Mouse (Mus musculus) embryonic facial prominence, embryonic 14.5 days (tissue): ENCODE data around the gene Pou2f2. TPM values are rescaled to one million over a fixed set of nuclear protein-coding genes. Genes with fewer than 3 reads are reported as not detected.

Source experiments
- ATAC-seq: fragments of 200-750 bp; cut with Nextera tagmentation; 2 replicates; pipeline ENCODE4 v1.8.0; 2017; ENCODE audit warnings: low read depth, moderate number of reproducible peaks, moderate TSS enrichment
- DNase-seq: peaks from one replicate; pipeline ENCODE4 v3.0.0-alpha.2; 2015; ENCODE audit warnings: low spot score
- H3K27ac ChIP-seq: fragments of 300-500 bp; sonication (generic); replicated peaks from 2 replicates; pipeline ENCODE4 v1.5.1; 2014; ENCODE audit warnings: low read depth, mild to moderate bottlenecking, low read length, moderate library complexity
- H3K27me3 ChIP-seq: fragments of 300-500 bp; sonication (generic); replicated peaks from 2 replicates; pipeline ENCODE4 v1.6.1; 2014; ENCODE audit warnings: low read length; ENCODE audit not compliant: control insufficient read depth, insufficient read depth
- H3K36me3 ChIP-seq: fragments of 300-500 bp; sonication (generic); 2 replicates; pipeline ENCODE4 v1.6.1; 2014; ENCODE audit warnings: low read length, mixed read lengths; ENCODE audit not compliant: control insufficient read depth, insufficient read depth
- H3K4me1 ChIP-seq: fragments of 300-500 bp; sonication (generic); 2 replicates; pipeline ENCODE4 v1.6.1; 2014; ENCODE audit warnings: antibody characterized with exemption, low read length; ENCODE audit not compliant: control insufficient read depth, insufficient read depth
- H3K4me2 ChIP-seq: fragments of 300-500 bp; sonication (generic); 2 replicates; pipeline ENCODE4 v1.6.1; 2014; ENCODE audit warnings: low read depth, mild to moderate bottlenecking, low read length, moderate library complexity, mixed read lengths
- H3K4me3 ChIP-seq: fragments of 300-500 bp; sonication (generic); 2 replicates; pipeline ENCODE4 v1.5.1; 2014; ENCODE audit warnings: low read depth, mild to moderate bottlenecking, low read length
- H3K9ac ChIP-seq: fragments of 300-500 bp; sonication (generic); 2 replicates; pipeline ENCODE4 v1.6.1; 2014; ENCODE audit warnings: low read depth, mild to moderate bottlenecking, low read length, moderate library complexity, mixed read lengths
- H3K9me3 ChIP-seq: fragments of 300-500 bp; sonication (generic); 2 replicates; pipeline ENCODE4 v1.6.1; 2016; ENCODE audit warnings: low read length; ENCODE audit not compliant: control insufficient read depth
- WGBS: fragments of 180-500 bp; shearing (Covaris S2); extraction: QIAGEN DNeasy Blood & Tissue Kit; methylation state at CpG from one replicate; pipeline ENCODE4 v1.1.7; 2014; 5-methylcytosine and 5-hydroxymethylcytosine counted together
- polyA plus RNA-seq: library from polyadenylated mRNA; unstranded; fragments of >200 nt; fragmentation: Nextera tagmentation; extraction: Ambion mirVana; gene quantifications from 2 replicates; pipeline ENCODE4 v1.2.1, GENCODE M21; 2014

Gene Pou2f2
- polyA plus RNA-seq, 1 experiment from 2014 or later, result 1.5 TPM

- no peak for DNase-seq
- H3K36me3 ChIP-seq, result peaks cover 92% of the 10 kb centered on the region
- no peaks in the 10 kb centered on the region for H3K27me3 ChIP-seq
- no peak overlapping the region for H3K27ac ChIP-seq
- H3K4me3 ChIP-seq, result no peak overlapping the region
- WGBS, result 82% methylated on average over 8 of the region's 8 CpGs
- no peaks in the 10 kb centered on the region for H3K9me3 ChIP-seq
- no peaks in the 10 kb centered on the region for H3K4me1 ChIP-seq
- no peak overlapping the region for H3K9ac ChIP-seq
- ATAC-seq, result no peak
- H3K4me2 ChIP-seq, result no peak overlapping the region
Measured at GRCm38 (mm10) chr7:25063900-25064299, 115.6 kb downstream of the Pou2f2 start.

GRCm38 (mm10) chr7:25063346-25063745 is 116.2 kb downstream of the Pou2f2 start:
- no peak overlapping the region for H3K27ac ChIP-seq
- no peaks in the 10 kb centered on the region for H3K9me3 ChIP-seq
- ATAC-seq, result no peak
- no peak for DNase-seq
- no peak overlapping the region for H3K4me3 ChIP-seq
- 91% methylated on average over 6 of the region's 6 CpGs for WGBS
- H3K27me3 ChIP-seq, result no peaks in the 10 kb centered on the region
- H3K4me1 ChIP-seq, result no peaks in the 10 kb centered on the region
- peaks cover 95% of the 10 kb centered on the region for H3K36me3 ChIP-seq
- no peak overlapping the region for H3K4me2 ChIP-seq
- no peak overlapping the region for H3K9ac ChIP-seq

- Histone ChIP-seq H3K9ac (no peak overlapping the region), H3K36me3 (peaks cover 97% of the 10 kb centered on the region), H3K27me3 (no peaks in the 10 kb centered on the region), H3K4me1 (no peaks in the 10 kb centered on the region), H3K4me3 (no peak overlapping the region), H3K9me3 (no peaks in the 10 kb centered on the region), H3K4me2 (no peak overlapping the region), H3K27ac (no peak overlapping the region)
- ATAC-seq (no peak), DNase-seq (no peak)
- WGBS, result 88% methylated on average over 13 of the region's 14 CpGs
Measured at GRCm38 (mm10) chr7:25058836-25059235, 120.7 kb downstream of the Pou2f2 start.

- no peak overlapping the region for H3K27ac ChIP-seq
- H3K4me2 ChIP-seq, result no peak overlapping the region
- no peak overlapping the region for H3K4me3 ChIP-seq
- H3K27me3 ChIP-seq, result no peaks in the 10 kb centered on the region
- WGBS, result 90% methylated on average over 8 of the region's 8 CpGs
- H3K9ac ChIP-seq, result no peak overlapping the region
- H3K9me3 ChIP-seq, result no peaks in the 10 kb centered on the region
- no peak for DNase-seq
- H3K36me3 ChIP-seq, result peaks cover 97% of the 10 kb centered on the region
- no peak for ATAC-seq
- H3K4me1 ChIP-seq, result no peaks in the 10 kb centered on the region
Measured at GRCm38 (mm10) chr7:25058394-25058793, 121.1 kb downstream of the Pou2f2 start.

GRCm38 (mm10) chr7:25057888-25058287 is 121.6 kb downstream of the Pou2f2 start:
- ATAC-seq, result no peak
- no peaks in the 10 kb centered on the region for H3K27me3 ChIP-seq
- H3K27ac ChIP-seq, result no peak overlapping the region
- no peaks in the 10 kb centered on the region for H3K4me1 ChIP-seq
- H3K36me3 ChIP-seq, result peaks cover 97% of the 10 kb centered on the region
- DNase-seq, result no peak
- H3K9me3 ChIP-seq, result no peaks in the 10 kb centered on the region
- no peak overlapping the region for H3K9ac ChIP-seq
- H3K4me3 ChIP-seq, result no peak overlapping the region
- no peak overlapping the region for H3K4me2 ChIP-seq
- 93% methylated on average over 5 of the region's 5 CpGs for WGBS

GRCm38 (mm10) chr7:25056951-25057350 is 122.6 kb downstream of the Pou2f2 start:
- H3K36me3 ChIP-seq, result peaks cover 95% of the 10 kb centered on the region
- no peak overlapping the region for H3K9ac ChIP-seq
- no peak for DNase-seq
- no peak for ATAC-seq
- WGBS, result 79% methylated on average over 4 of the region's 4 CpGs
- no peaks in the 10 kb centered on the region for H3K27me3 ChIP-seq
- no peak overlapping the region for H3K4me3 ChIP-seq
- H3K9me3 ChIP-seq, result no peaks in the 10 kb centered on the region
- no peaks in the 10 kb centered on the region for H3K4me1 ChIP-seq
- no peak overlapping the region for H3K27ac ChIP-seq
- no peak overlapping the region for H3K4me2 ChIP-seq

- ATAC-seq, result no peak
- Histone ChIP-seq H3K9ac (no peak overlapping the region), H3K4me1 (no peaks in the 10 kb centered on the region), H3K36me3 (peaks cover 79% of the 10 kb centered on the region), H3K27me3 (no peaks in the 10 kb centered on the region), H3K9me3 (no peaks in the 10 kb centered on the region), H3K4me3 (no peak overlapping the region), H3K4me2 (no peak overlapping the region), H3K27ac (no peak overlapping the region)
- WGBS, result 89% methylated on average over 3 of the region's 3 CpGs
- no peak for DNase-seq
Measured at GRCm38 (mm10) chr7:25052587-25052986, 126.9 kb downstream of the Pou2f2 start.

GRCm38 (mm10) chr7:25049295-25049930 is 130.1 kb downstream of the Pou2f2 start:
- 86% methylated on average over 16 of the region's 16 CpGs for WGBS
- no peak overlapping the region for H3K4me3 ChIP-seq
- H3K27ac ChIP-seq, result no peak overlapping the region
- H3K9ac ChIP-seq, result no peak overlapping the region
- ATAC-seq, result no peak
- no peaks in the 10 kb centered on the region for H3K9me3 ChIP-seq
- no peak for DNase-seq
- H3K4me2 ChIP-seq, result no peak overlapping the region
- no peaks in the 10 kb centered on the region for H3K27me3 ChIP-seq
- peaks cover 76% of the 10 kb centered on the region for H3K36me3 ChIP-seq
- H3K4me1 ChIP-seq, result no peaks in the 10 kb centered on the region

GRCm38 (mm10) chr7:25047363-25047762 is 132.2 kb downstream of the Pou2f2 start:
- H3K9ac ChIP-seq, result no peak overlapping the region
- WGBS, result 91% methylated on average over 8 of the region's 8 CpGs
- no peaks in the 10 kb centered on the region for H3K9me3 ChIP-seq
- H3K27me3 ChIP-seq, result no peaks in the 10 kb centered on the region
- H3K4me1 ChIP-seq, result no peaks in the 10 kb centered on the region
- H3K4me3 ChIP-seq, result no peak overlapping the region
- H3K4me2 ChIP-seq, result no peak overlapping the region
- ATAC-seq, result no peak
- DNase-seq, result no peak
- no peak overlapping the region for H3K27ac ChIP-seq
- peaks cover 76% of the 10 kb centered on the region for H3K36me3 ChIP-seq
